Mouse (Mus musculus) embryo, embryonic 11.5 days (tissue): Measurements from ENCODE around the gene Dusp11.
"Not testable (repeated sequence)": the region's sequence is repeated elsewhere in the genome, so short reads cannot be mapped to it uniquely, and the experiment has no call there.

ENCODE experiments used
- DNase-seq: peaks from one replicate; pipeline ENCODE4 v3.0.0-alpha.2; 2012; ENCODE audit warnings: low read depth, low spot score

The Dusp11 gene

GRCm38 (mm10) chr6:85895061-85895648, 66.3 kb downstream of the Dusp11 start:
- not testable (repeated sequence) for DNase-seq
